Mouse (Mus musculus): ENCODE data around the gene Olfr1286. TPM values are rescaled to one million over a fixed set of nuclear protein-coding genes. Genes with fewer than 3 reads are reported as not detected.

The Olfr1286 gene
- not detected for polyA plus RNA-seq (2014; fragmentation: Illumina TruSeq; extraction: RNeasy Lipid Tissue Mini Kit (QIAGEN cat#74804); ENCODE audit: low read depth, low replicate concordance)

GRCm38 (mm10) chr2:111422931-111423330 is at the start of gene Olfr1286:
TSS of gene Olfr1286 (minus strand) at chr2:111423115.

DNA sequence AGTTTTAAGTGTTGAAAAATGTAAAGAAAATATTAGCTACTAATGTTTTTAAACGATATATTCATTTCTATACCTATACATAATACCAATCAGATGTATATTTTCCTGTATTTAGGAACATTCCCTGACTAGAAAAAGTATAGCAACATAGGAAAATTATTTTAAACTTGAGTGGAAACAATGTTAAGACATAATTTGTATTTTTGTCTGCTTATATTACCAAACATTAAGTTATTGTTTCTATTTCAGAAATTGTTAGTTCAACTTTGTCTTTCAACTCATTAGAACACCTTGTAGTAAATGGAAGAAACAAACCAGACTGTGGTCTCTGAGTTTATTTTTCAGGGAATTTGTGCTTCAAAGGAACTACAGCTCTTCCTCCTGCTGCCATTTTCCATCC is 25.9 kb upstream of the Olfr1286 start, which contains the start of gene Olfr1287:
Olfr1287 (plus strand) TSS at position 301 of the 400 bp plus-strand sequence.

DNA sequence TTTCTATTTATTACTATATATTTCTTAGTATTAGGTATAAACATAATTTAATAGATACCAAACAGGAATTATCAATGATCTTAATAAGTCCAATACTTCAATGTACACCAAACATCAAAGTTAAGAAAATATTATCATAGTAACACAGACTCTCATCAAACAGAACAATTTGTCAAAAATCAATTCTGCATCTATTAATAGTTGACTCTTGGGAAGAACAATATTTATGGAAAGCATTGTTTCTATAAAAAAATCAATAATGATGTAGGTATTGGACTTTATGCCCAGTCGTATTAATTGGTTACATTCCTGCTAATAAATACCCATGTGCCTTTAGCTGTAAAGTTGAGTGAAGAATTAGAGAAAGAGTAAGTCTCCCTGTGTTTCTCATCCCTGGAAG is 47.7 kb downstream of the Olfr1286 start, which contains the start of gene Olfr1284:
Olfr1284 (plus strand) TSS at position 301 of the 400 bp plus-strand sequence.

Other genes starting within 250 kb of the Olfr1286 start
- 618 TPM for gene 4930430A15Rik, start 193.5 kb downstream of the Olfr1286 start, polyA plus RNA-seq (2014; fragmentation: Illumina TruSeq; extraction: RNeasy Lipid Tissue Mini Kit (QIAGEN cat#74804); ENCODE audit: low read depth, low replicate concordance)
- 0.13 TPM for gene Olfr1275, start 187.8 kb downstream of the Olfr1286 start, polyA plus RNA-seq (2014; fragmentation: Illumina TruSeq; extraction: RNeasy Lipid Tissue Mini Kit (QIAGEN cat#74804); ENCODE audit: low read depth, low replicate concordance)
- not detected for gene Olfr1276, start 168.6 kb downstream of the Olfr1286 start, polyA plus RNA-seq (2014; fragmentation: Illumina TruSeq; extraction: RNeasy Lipid Tissue Mini Kit (QIAGEN cat#74804); ENCODE audit: low read depth, low replicate concordance)
- 0.22 TPM for gene Olfr1277, start 149.0 kb downstream of the Olfr1286 start, polyA plus RNA-seq (2014; fragmentation: Illumina TruSeq; extraction: RNeasy Lipid Tissue Mini Kit (QIAGEN cat#74804); ENCODE audit: low read depth, low replicate concordance)
- gene Olfr1278, start 133.0 kb downstream of the Olfr1286 start, polyA plus RNA-seq (2014; fragmentation: Illumina TruSeq; extraction: RNeasy Lipid Tissue Mini Kit (QIAGEN cat#74804); ENCODE audit: low read depth, low replicate concordance), result not detected
- gene Olfr1279, start 122.5 kb downstream of the Olfr1286 start, polyA plus RNA-seq (2014; fragmentation: Illumina TruSeq; extraction: RNeasy Lipid Tissue Mini Kit (QIAGEN cat#74804); ENCODE audit: low read depth, low replicate concordance), result 0.59 TPM
- gene Olfr1280, start 109.1 kb downstream of the Olfr1286 start, polyA plus RNA-seq (2014; fragmentation: Illumina TruSeq; extraction: RNeasy Lipid Tissue Mini Kit (QIAGEN cat#74804); ENCODE audit: low read depth, low replicate concordance), result 1.7 TPM
- gene Olfr1281, start 96.6 kb downstream of the Olfr1286 start, polyA plus RNA-seq (2014; fragmentation: Illumina TruSeq; extraction: RNeasy Lipid Tissue Mini Kit (QIAGEN cat#74804); ENCODE audit: low read depth, low replicate concordance), result 0.11 TPM
- not detected for gene Olfr1282, start 87.0 kb downstream of the Olfr1286 start, polyA plus RNA-seq (2014; fragmentation: Illumina TruSeq; extraction: RNeasy Lipid Tissue Mini Kit (QIAGEN cat#74804); ENCODE audit: low read depth, low replicate concordance)
- 0.13 TPM for gene Olfr1283, start 56.3 kb downstream of the Olfr1286 start, polyA plus RNA-seq (2014; fragmentation: Illumina TruSeq; extraction: RNeasy Lipid Tissue Mini Kit (QIAGEN cat#74804); ENCODE audit: low read depth, low replicate concordance)
- not detected for gene Olfr1284, start 47.6 kb downstream of the Olfr1286 start, polyA plus RNA-seq (2014; fragmentation: Illumina TruSeq; extraction: RNeasy Lipid Tissue Mini Kit (QIAGEN cat#74804); ENCODE audit: low read depth, low replicate concordance)
- gene Olfr1287, start 26.0 kb upstream of the Olfr1286 start, polyA plus RNA-seq (2014; fragmentation: Illumina TruSeq; extraction: RNeasy Lipid Tissue Mini Kit (QIAGEN cat#74804); ENCODE audit: low read depth, low replicate concordance), result not detected
- not detected for gene Olfr1288, start 51.0 kb upstream of the Olfr1286 start, polyA plus RNA-seq (2014; fragmentation: Illumina TruSeq; extraction: RNeasy Lipid Tissue Mini Kit (QIAGEN cat#74804); ENCODE audit: low read depth, low replicate concordance)
- not detected for gene Olfr1289, start 57.7 kb upstream of the Olfr1286 start, polyA plus RNA-seq (2014; fragmentation: Illumina TruSeq; extraction: RNeasy Lipid Tissue Mini Kit (QIAGEN cat#74804); ENCODE audit: low read depth, low replicate concordance)
- not detected for gene Olfr1290, start 70.7 kb upstream of the Olfr1286 start, polyA plus RNA-seq (2014; fragmentation: Illumina TruSeq; extraction: RNeasy Lipid Tissue Mini Kit (QIAGEN cat#74804); ENCODE audit: low read depth, low replicate concordance)
- not detected for gene Olfr1291-ps1, start 74.1 kb upstream of the Olfr1286 start, polyA plus RNA-seq (2014; fragmentation: Illumina TruSeq; extraction: RNeasy Lipid Tissue Mini Kit (QIAGEN cat#74804); ENCODE audit: low read depth, low replicate concordance)
- not detected for gene Olfr1293-ps, start 102.1 kb upstream of the Olfr1286 start, polyA plus RNA-seq (2014; fragmentation: Illumina TruSeq; extraction: RNeasy Lipid Tissue Mini Kit (QIAGEN cat#74804); ENCODE audit: low read depth, low replicate concordance)
- not detected for gene Olfr1294, start 117.2 kb upstream of the Olfr1286 start, polyA plus RNA-seq (2014; fragmentation: Illumina TruSeq; extraction: RNeasy Lipid Tissue Mini Kit (QIAGEN cat#74804); ENCODE audit: low read depth, low replicate concordance)
- not detected for gene Olfr1295, start 146.6 kb upstream of the Olfr1286 start, polyA plus RNA-seq (2014; fragmentation: Illumina TruSeq; extraction: RNeasy Lipid Tissue Mini Kit (QIAGEN cat#74804); ENCODE audit: low read depth, low replicate concordance)
- gene Olfr1297, start 203.4 kb upstream of the Olfr1286 start, polyA plus RNA-seq (2014; fragmentation: Illumina TruSeq; extraction: RNeasy Lipid Tissue Mini Kit (QIAGEN cat#74804); ENCODE audit: low read depth, low replicate concordance), result not detected
- not detected for gene Olfr1298, start 226.1 kb upstream of the Olfr1286 start, polyA plus RNA-seq (2014; fragmentation: Illumina TruSeq; extraction: RNeasy Lipid Tissue Mini Kit (QIAGEN cat#74804); ENCODE audit: low read depth, low replicate concordance)
- not detected for gene Olfr1299, start 238.3 kb upstream of the Olfr1286 start, polyA plus RNA-seq (2014; fragmentation: Illumina TruSeq; extraction: RNeasy Lipid Tissue Mini Kit (QIAGEN cat#74804); ENCODE audit: low read depth, low replicate concordance)